Mouse (Mus musculus) thymus, adult 2 months (tissue): ENCODE measurements around the gene St3gal2. TPM values are rescaled to one million over a fixed set of nuclear protein-coding genes. Genes with fewer than 3 reads are reported as not detected.
"Not testable (repeated sequence)": the region's sequence is repeated elsewhere in the genome, so short reads cannot be mapped to it uniquely, and the experiment has no call there.

ENCODE experiments used
- DNase-seq: peaks from one replicate; pipeline ENCODE4 v3.0.0; 2021
- H3K27ac ChIP-seq: fragments of 200-500 bp; 2 replicates; pipeline ENCODE4 v1.5.1; 2012; ENCODE audit warnings: low read length, control low read depth; ENCODE audit not compliant: control insufficient read depth, insufficient read depth
- H3K27me3 ChIP-seq: fragments of 200-500 bp; 2 replicates; pipeline ENCODE4 v1.6.1; 2012; ENCODE audit warnings: mild to moderate bottlenecking, low read length, moderate library complexity, mixed read lengths; ENCODE audit not compliant: control insufficient read depth, insufficient read depth
- H3K36me3 ChIP-seq: fragments of 200-500 bp; 2 replicates; pipeline ENCODE4 v1.6.1; 2012; ENCODE audit warnings: mild to moderate bottlenecking, low read length, moderate library complexity; ENCODE audit not compliant: control insufficient read depth, insufficient read depth
- H3K4me1 ChIP-seq: fragments of 200-500 bp; replicated peaks from 2 replicates; pipeline ENCODE4 v1.6.1; 2012; ENCODE audit warnings: low read length; ENCODE audit not compliant: control insufficient read depth, insufficient read depth
- H3K4me3 ChIP-seq: fragments of 200-500 bp; 2 replicates; pipeline ENCODE4 v1.5.1; 2012; ENCODE audit warnings: mild to moderate bottlenecking, low read length, control low read depth, moderate library complexity; ENCODE audit not compliant: control insufficient read depth, insufficient read depth
- CTCF ChIP-seq: fragments of 200-500 bp; IDR thresholded peaks from 2 replicates; pipeline ENCODE4 v1.5.1; 2012; ENCODE audit warnings: mild to moderate bottlenecking, control low read depth, low read length, moderate library complexity, borderline replicate concordance; ENCODE audit not compliant: control insufficient read depth, poor library complexity, insufficient read depth; ENCODE audit errors: extremely low read depth
- POLR2A ChIP-seq: fragments of 200-500 bp; IDR thresholded peaks from 2 replicates; pipeline ENCODE4 v1.6.1; 2012; ENCODE audit warnings: mild to moderate bottlenecking, low read length, control low read depth, moderate library complexity; ENCODE audit not compliant: control insufficient read depth, poor library complexity, insufficient read depth; ENCODE audit errors: extremely low read depth
- WGBS: fragments of 180-500 bp; shearing (Covaris S2); methylation state at CpG from one replicate; pipeline ENCODE4 v1.1.7; 2018; 5-methylcytosine and 5-hydroxymethylcytosine counted together
- polyA plus RNA-seq: library from polyadenylated mRNA; depleted of rRNA; stranded (reverse); fragments of >200 nt; gene quantifications from 2 replicates; pipeline ENCODE4 v1.2.3, GENCODE M21; 2012

Gene St3gal2
- polyA plus RNA-seq, 1 experiment, result 22.1 TPM

- TF ChIP-seq POLR2A, result no peak
- Histone ChIP-seq H3K27ac (no peak overlapping the region), H3K27me3 (no peaks in the 10 kb centered on the region), H3K4me3 (no peak overlapping the region), H3K4me1 (peaks cover 14% of the 10 kb centered on the region), H3K36me3 (no peaks in the 10 kb centered on the region)
- 56% methylated on average over 7 of the region's 7 CpGs for WGBS
- no peak for DNase-seq
Measured at GRCm38 (mm10) chr8:110921492-110922230, 1.9 kb downstream of the St3gal2 start.

DNA sequence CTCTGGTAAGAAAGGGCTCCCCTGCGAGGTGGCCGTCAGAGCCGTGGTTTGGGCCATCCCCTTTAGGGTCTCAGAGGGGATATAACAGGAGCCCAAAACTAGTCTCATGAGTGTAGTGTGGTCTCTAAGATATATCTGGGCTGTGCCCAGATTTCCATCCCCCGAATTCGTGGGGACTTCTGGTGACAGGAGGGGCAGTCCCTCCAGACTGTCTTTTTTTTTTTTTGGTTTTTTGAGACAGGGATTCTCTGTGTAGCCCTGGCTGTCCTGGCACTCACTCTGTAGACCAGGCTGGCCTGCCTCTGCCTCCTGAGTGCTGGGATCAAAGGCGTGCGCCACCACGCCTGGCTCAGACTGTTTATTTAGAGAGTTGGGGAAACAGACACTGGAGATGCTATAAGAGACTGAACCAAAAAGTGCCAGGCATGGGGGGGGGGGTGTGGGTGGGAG, 6.0 kb downstream of the St3gal2 start:
- WGBS, result 68% methylated on average over 8 of the region's 8 CpGs
- no peaks in the 10 kb centered on the region for H3K36me3 ChIP-seq
- H3K4me1 ChIP-seq, result peaks cover 17% of the 10 kb centered on the region
- TF ChIP-seq CTCF, result no peak
- no peak for TF ChIP-seq POLR2A
- no peak overlapping the region for H3K4me3 ChIP-seq
- no peak for DNase-seq
- H3K27ac ChIP-seq, result no peak overlapping the region
- H3K27me3 ChIP-seq, result no peaks in the 10 kb centered on the region

GRCm38 (mm10) chr8:110926690-110927089, 7.0 kb downstream of the St3gal2 start:
- no peaks in the 10 kb centered on the region for H3K36me3 ChIP-seq
- WGBS, result 50% methylated on average over 5 of the region's 5 CpGs
- DNase-seq, result no peak
- H3K27ac ChIP-seq, result no peak overlapping the region
- TF ChIP-seq CTCF (no peak), POLR2A (no peak)
- H3K4me3 ChIP-seq, result no peak overlapping the region
- no peaks in the 10 kb centered on the region for H3K27me3 ChIP-seq
- peaks cover 18% of the 10 kb centered on the region for H3K4me1 ChIP-seq

DNA sequence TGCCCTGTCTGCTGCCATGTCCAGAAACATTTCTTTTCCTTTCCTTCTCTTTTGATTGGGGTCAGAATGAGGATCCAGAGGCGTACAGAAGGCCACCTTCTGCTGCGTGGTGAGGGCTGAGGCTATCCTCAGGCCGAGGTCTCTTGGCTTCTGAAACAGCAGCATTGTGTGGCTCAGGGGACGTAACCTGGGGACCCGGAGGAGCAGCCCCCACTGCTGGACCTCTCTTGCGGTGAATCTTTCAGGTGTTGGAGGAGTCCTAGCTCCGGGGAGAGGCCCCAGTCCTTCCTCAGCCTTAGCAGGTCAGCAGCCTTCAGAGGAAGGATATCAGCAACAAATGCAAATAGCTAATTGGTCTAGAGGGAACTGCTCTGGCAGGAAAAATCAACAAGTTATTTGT, 8.7 kb downstream of the St3gal2 start:
- Histone ChIP-seq H3K4me3 (no peak overlapping the region), H3K36me3 (no peaks in the 10 kb centered on the region), H3K27ac (no peak overlapping the region), H3K4me1 (peaks cover 19% of the 10 kb centered on the region), H3K27me3 (no peaks in the 10 kb centered on the region)
- WGBS, result 41% methylated on average over 7 of the region's 7 CpGs
- DNase-seq, result no peak
- TF ChIP-seq CTCF, result no peak
- no peak for TF ChIP-seq POLR2A

- H3K4me1 ChIP-seq, result peaks cover 19% of the 10 kb centered on the region
- no peak for DNase-seq
- H3K27me3 ChIP-seq, result no peaks in the 10 kb centered on the region
- TF ChIP-seq POLR2A (no peak), CTCF (no peak)
- WGBS, result 8% methylated on average over 5 of the region's 5 CpGs
- H3K36me3 ChIP-seq, result no peaks in the 10 kb centered on the region
- H3K4me3 ChIP-seq, result no peak overlapping the region
- H3K27ac ChIP-seq, result no peak overlapping the region
Measured at GRCm38 (mm10) chr8:110929066-110929465, 9.3 kb downstream of the St3gal2 start.

DNA sequence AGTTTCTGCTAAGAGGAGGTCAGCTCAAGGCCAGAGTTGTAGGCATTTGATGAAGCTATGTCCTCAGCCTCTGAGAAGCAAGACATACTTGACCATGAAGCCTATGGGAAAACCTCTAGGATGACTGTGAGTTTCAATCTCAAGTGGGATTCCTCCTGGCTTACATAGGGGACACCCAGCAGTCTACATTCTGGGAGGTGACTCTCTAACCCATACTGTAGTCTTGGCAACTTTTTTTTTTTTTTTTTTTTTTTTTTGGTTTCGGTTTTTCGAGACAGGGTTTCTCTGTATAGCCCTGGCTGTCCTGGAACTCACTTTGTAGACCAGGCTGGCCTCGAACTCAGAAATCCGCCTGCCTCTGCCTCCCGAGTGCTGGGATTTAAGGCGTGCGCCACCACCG, 9.9 kb downstream of the St3gal2 start:
- peaks cover 19% of the 10 kb centered on the region for H3K4me1 ChIP-seq
- WGBS, result 65% methylated on average over 8 of the region's 8 CpGs
- not testable (repeated sequence) for H3K36me3 ChIP-seq, H3K27ac ChIP-seq, DNase-seq, H3K27me3 ChIP-seq, H3K4me3 ChIP-seq
